Comparison of ENCODE assay signal across 8 mouse cellular contexts in genomic region chr8:92364148-92364775, GRCm38 (mm10). TPM values are rescaled to one million over a fixed set of nuclear protein-coding genes. Genes with fewer than 3 reads are reported as not detected.
DNase-seq lines count a peak whose midpoint lies in the region; ATAC-seq lines count a peak whose summit lies in the region.

No protein-coding gene starts in this region.

- H3K4me3 ChIP-seq in neural tube, embryonic 12.5 days, result peak overlapping the region; percentile 30

- ATAC-seq in inflammation-experienced regulatory T-cells, adult 6 months, result peak; percentile 33
- no peak for ATAC-seq in neural tube, embryonic 12.5 days (ENCODE audit: low FRiP score, low read depth)

- no peak overlapping the region for H3K27ac ChIP-seq in neural tube, embryonic 12.5 days

- H3K4me2 ChIP-seq in neural tube, embryonic 12.5 days (replicated peaks), result peak overlapping the region; percentile 62

- peaks cover 6% of the 10 kb centered on the region for H3K36me3 ChIP-seq in neural tube, embryonic 12.5 days

- DNase-seq in gastrocnemius, adult 18-20 months (ENCODE audit: low spot score), result peak; percentile 19
- DNase-seq in gastrocnemius, adult 8-10 months (ENCODE audit: low spot score in 2 of 2), result no peak
- DNase-seq in ZHBTc4 (ENCODE audit: low read depth, low spot score), result peak; percentile 71
- peak; percentile 67 for DNase-seq in forelimb bud, embryonic 11.5 days (ENCODE audit: low read depth, low spot score)
- DNase-seq in lung, adult 18-20 months, result peak; percentile 84 to 89
- no peak for DNase-seq in frontal cortex, adult 2 months (ENCODE audit: extremely low spot score in 1 of 2, low spot score in 1 of 2)

- H3K9me3 ChIP-seq in neural tube, embryonic 12.5 days, result no peaks in the 10 kb centered on the region

- peaks cover 63% of the 10 kb centered on the region for H3K4me1 ChIP-seq in neural tube, embryonic 12.5 days

- H3K27me3 ChIP-seq in neural tube, embryonic 12.5 days (replicated peaks), result peaks cover 51% of the 10 kb centered on the region

- H3K9ac ChIP-seq in neural tube, embryonic 12.5 days, result peak overlapping the region; percentile 13; the same call in 1 of the 2 replicates

- WGBS in neural tube, embryonic 12.5 days, result 5% methylated on average over 20 of the region's 20 CpGs

RNA-seq across cellular contexts. Expression of gene Irx5, which starts 6.8 kb away (rescaled TPM):
- 1 to 10 TPM in 1 of 2 experiments, under 1 TPM in 1; 0.12 to 5.3 TPM for total RNA-seq in gastrocnemius, adult 18-20 months (2021)
- under 1 TPM in 3 of 4 experiments, not detected in 1; 0.17 to 0.49 (median 0.22) TPM for total RNA-seq in gastrocnemius, adult 8-10 months (2022)
- polyA plus RNA-seq in inflammation-experienced regulatory T-cells, adult 6 months (2017; shearing (Covaris generic)), result not detected
- 18.7 and 21.0 TPM in 2 replicates for polyA plus RNA-seq in neural tube, embryonic 12.5 days (2016; fragmentation: Nextera tagmentation; extraction: Ambion mirVana)
- 0.04 and 0.06 TPM in 2 replicates for polyA plus RNA-seq in frontal cortex, adult 2 months (2012; rRNA removed)

Comparison
In these comparisons a context has a peak if more than half of its experiments do, and no peak if none do; other contexts are left out.
1. DNase-seq: peak in gastrocnemius, adult 18-20 months (single experiment), ZHBTc4 (single experiment), forelimb bud, embryonic 11.5 days (single experiment) and lung, adult 18-20 months (2 of 2); none in gastrocnemius, adult 8-10 months (0 of 2) and frontal cortex, adult 2 months (0 of 2).
2. RNA of gene Irx5, which starts 6.8 kb away (polyA plus RNA-seq): 18.7 to 21.0 TPM in neural tube, embryonic 12.5 days; 0.04 to 0.06 TPM in frontal cortex, adult 2 months and not detected in inflammation-experienced regulatory T-cells, adult 6 months; every median in the first group is over 10 times any median in the second.